Mouse (Mus musculus) neural tube, embryonic 13.5 days (tissue): ENCODE measurements at regions not wholly inside any gene's neighbourhood (a gene's known extent, or its start where the extent isn't known, plus 50 kb on each side); places are given as distances from the start of the nearest gene placed in this dataset.
"Not testable (repeated sequence)": the region's sequence is repeated elsewhere in the genome, so short reads cannot be mapped to it uniquely, and the experiment has no call there.

Source experiments
- ATAC-seq: fragments of 200-750 bp; cut with Nextera tagmentation; 2 replicates; pipeline ENCODE4 v1.8.0; 2017; ENCODE audit warnings: low read depth, mild to moderate bottlenecking, moderate TSS enrichment, moderate library complexity
- H3K27ac ChIP-seq: fragments of 300-500 bp; sonication (generic); replicated peaks from 2 replicates; pipeline ENCODE4 v1.5.1; 2015; ENCODE audit warnings: moderate library complexity, mild to moderate bottlenecking, inconsistent platforms
- H3K27me3 ChIP-seq: fragments of 300-500 bp; sonication (generic); 2 replicates; pipeline ENCODE4 v1.6.1; 2015; ENCODE audit warnings: mild to moderate bottlenecking, inconsistent platforms
- H3K36me3 ChIP-seq: fragments of 300-500 bp; sonication (generic); 2 replicates; pipeline ENCODE4 v1.6.1; 2015; ENCODE audit warnings: mild to moderate bottlenecking, inconsistent platforms
- H3K4me1 ChIP-seq: fragments of 300-500 bp; sonication (generic); replicated peaks from 2 replicates; pipeline ENCODE4 v1.6.1; 2015; ENCODE audit warnings: inconsistent platforms
- H3K4me2 ChIP-seq: fragments of 300-500 bp; sonication (generic); 2 replicates; pipeline ENCODE4 v1.6.1; 2015; ENCODE audit warnings: inconsistent platforms, mild to moderate bottlenecking, moderate library complexity
- H3K4me3 ChIP-seq: fragments of 300-500 bp; sonication (generic); 2 replicates; pipeline ENCODE4 v1.5.1; 2015; ENCODE audit warnings: mild to moderate bottlenecking, inconsistent platforms
- H3K9ac ChIP-seq: fragments of 300-500 bp; sonication (generic); 2 replicates; pipeline ENCODE4 v1.6.1; 2015; ENCODE audit warnings: moderate library complexity, mild to moderate bottlenecking, inconsistent platforms
- H3K9me3 ChIP-seq: fragments of 300-500 bp; sonication (generic); 2 replicates; pipeline ENCODE4 v1.6.1; 2016; ENCODE audit warnings: inconsistent platforms
- WGBS: fragments of 180-500 bp; shearing (Covaris S2); methylation state at CpG from one replicate; pipeline ENCODE4 v1.1.7; 2015; 5-methylcytosine and 5-hydroxymethylcytosine counted together

DNA sequence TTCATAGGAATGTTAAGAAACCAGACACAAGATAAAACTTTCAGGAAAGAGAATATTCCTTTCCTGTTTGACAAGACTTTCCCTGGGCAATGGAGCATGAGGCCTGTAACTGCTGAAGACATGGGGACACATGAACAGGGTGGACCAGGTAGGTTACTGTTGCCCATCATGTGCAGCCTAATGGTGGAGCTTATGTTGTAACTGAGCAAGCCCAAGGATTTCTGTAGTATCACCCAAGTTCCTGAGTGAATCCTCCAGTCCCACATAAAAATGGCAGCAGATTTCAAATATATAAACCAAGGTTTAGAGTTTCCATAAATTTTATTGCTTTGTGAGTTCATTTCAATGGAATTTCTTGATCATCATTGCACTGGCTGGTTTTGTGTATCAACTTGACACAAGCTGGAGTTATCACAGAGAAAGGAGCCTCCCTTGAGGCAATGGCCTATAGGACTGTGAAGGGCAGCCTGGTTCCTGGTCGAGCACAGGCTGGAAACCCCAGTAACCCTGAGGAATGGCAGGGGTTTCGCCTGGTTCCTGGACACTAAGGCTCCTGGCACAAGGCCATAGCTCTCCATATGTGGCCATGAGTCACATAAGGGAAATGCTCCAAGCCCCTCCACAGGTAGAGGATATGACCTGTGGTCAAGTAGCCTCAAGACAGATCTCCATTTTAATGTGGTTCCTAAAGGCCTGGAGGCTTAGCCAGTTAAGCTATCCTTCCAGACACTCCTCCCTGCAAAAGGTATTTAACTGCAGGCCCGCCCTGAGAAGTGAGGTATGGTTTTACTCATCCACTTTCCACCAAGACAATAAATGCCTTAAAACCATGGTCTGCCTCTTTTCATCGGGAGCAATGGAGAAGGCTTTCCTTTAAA lies 92.9 kb upstream of the Pfn2 start:
- H3K36me3 ChIP-seq: no peaks in the 10 kb centered on the region
- 74% methylated on average over 4 of the region's 4 CpGs for WGBS

DNA sequence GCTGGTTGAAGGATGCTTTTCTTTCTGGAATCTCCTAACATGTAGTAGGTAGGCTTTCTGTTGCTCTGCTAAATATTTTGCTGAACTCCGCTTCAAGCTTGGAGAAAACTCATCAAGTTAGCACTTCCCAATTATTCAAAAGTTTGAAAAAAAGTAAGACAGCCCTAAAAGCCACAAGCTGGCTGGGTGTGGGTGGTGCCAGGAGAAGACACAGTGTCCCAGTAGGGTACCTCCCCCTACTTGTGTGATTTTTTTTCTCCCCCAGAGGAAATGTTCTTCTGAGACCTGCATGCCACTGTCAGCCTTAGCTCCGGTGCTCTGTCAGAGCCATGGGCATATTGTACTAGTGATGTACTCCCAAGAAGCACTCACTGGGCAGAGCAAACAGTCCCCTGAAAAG lies 96.8 kb upstream of the Pfn2 start:
- no peak overlapping the region for H3K27ac ChIP-seq
- 78% methylated on average over 2 of the region's 2 CpGs for WGBS
- no peak overlapping the region for H3K9ac ChIP-seq
- no peak for ATAC-seq
- H3K36me3 ChIP-seq: no peaks in the 10 kb centered on the region
- no peak overlapping the region for H3K4me3 ChIP-seq
- no peaks in the 10 kb centered on the region for H3K4me1 ChIP-seq
- H3K27me3 ChIP-seq: no peaks in the 10 kb centered on the region
- H3K9me3 ChIP-seq: no peaks in the 10 kb centered on the region
- no peak overlapping the region for H3K4me2 ChIP-seq

More for the DNA sequence above, 92.9 kb upstream of the Pfn2 start:
- no peaks in the 10 kb centered on the region for H3K4me1 ChIP-seq
- no peak overlapping the region for H3K4me2 ChIP-seq
- no peak for ATAC-seq
- H3K27me3 ChIP-seq: no peaks in the 10 kb centered on the region
- no peak overlapping the region for H3K4me3 ChIP-seq
- no peak overlapping the region for H3K9ac ChIP-seq
- H3K27ac ChIP-seq: no peak overlapping the region
- H3K9me3 ChIP-seq: no peaks in the 10 kb centered on the region

DNA sequence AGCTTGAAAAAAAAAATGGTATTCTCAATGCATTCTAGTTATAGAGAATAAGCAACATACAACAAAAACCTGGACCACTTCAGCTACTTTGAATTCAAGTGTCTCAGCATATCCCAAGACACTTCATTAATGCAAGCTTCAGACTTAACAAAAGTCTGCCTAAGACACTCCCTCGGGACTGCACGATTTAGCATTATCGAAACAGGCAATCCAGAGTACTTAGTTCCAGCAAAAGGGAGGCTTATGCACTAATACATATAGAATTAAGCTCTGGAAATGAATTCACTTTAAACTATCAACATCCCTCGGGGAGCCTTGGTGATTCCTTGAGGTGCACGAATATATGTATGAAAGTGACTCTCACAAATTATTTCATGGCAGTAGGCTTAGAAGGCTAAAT lies 97.9 kb upstream of the Pfn2 start:
- Histone ChIP-seq H3K36me3 (no peaks in the 10 kb centered on the region), H3K4me3 (no peak overlapping the region)

DNA sequence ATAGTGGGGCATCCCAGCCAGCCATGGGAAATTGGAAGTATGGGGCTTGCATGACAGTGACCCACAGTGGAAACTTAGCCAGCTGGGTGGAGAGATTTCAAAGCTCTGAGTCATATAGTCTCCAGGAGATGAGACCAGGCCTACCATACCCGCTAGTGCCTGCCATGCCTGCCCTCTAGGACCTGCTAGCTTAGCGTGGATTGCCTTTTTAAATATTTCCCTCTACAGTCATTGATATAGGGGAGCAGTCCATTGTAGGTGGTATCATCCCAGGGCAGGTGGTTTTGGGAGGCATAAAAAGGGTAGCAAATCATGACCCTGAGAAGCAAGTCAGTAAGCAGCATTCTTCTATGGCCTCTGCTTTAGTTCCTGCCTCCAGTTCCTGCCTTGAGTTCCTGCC lies 99.5 kb upstream of the Pfn2 start:
- no peaks in the 10 kb centered on the region for H3K9me3 ChIP-seq
- no peak for ATAC-seq
- no peaks in the 10 kb centered on the region for H3K36me3 ChIP-seq
- no peak overlapping the region for H3K4me3 ChIP-seq
- H3K9ac ChIP-seq: no peak overlapping the region
- no peak overlapping the region for H3K4me2 ChIP-seq
- WGBS: 79% methylated on average over 2 of the region's 2 CpGs
- H3K4me1 ChIP-seq: 0 out of 2 replicates have a peak, but pooled peaks cover 3% of the 10 kb centered on the region
- no peaks in the 10 kb centered on the region for H3K27me3 ChIP-seq
- H3K27ac ChIP-seq: no peak overlapping the region

More for the DNA sequence above, 97.9 kb upstream of the Pfn2 start:
- Histone ChIP-seq H3K27me3 (no peaks in the 10 kb centered on the region), H3K27ac (no peak overlapping the region), H3K4me2 (no peak overlapping the region), H3K9me3 (no peaks in the 10 kb centered on the region), H3K4me1 (no peaks in the 10 kb centered on the region), H3K9ac (no peak overlapping the region)
- 89% methylated on average over 5 of the region's 5 CpGs for WGBS
- no peak for ATAC-seq

DNA sequence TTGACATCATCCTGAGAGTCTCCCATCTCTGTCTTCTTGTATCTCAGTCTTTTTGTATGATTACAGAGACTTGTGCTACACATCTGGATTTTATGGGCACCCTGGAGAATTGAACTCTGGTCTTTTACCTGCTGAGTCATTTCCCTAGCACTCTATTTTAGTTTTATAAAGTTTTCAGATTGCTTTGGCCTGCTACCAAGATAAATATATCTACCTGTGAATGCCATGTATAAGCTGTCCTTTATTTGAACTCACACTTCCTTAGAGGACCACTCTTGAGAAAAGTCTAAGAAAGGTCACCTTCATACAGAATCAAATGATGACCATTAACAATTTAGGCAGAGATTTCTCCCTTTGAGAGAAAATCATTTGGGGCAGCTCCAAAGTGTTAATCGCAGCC lies 100.8 kb upstream of the Pfn2 start:
- Histone ChIP-seq H3K27ac (no peak overlapping the region), H3K4me3 (no peak overlapping the region), H3K9me3 (no peaks in the 10 kb centered on the region), H3K27me3 (no peaks in the 10 kb centered on the region), H3K36me3 (no peaks in the 10 kb centered on the region), H3K9ac (no peak overlapping the region), H3K4me1 (0 out of 2 replicates have a peak, but pooled peaks cover 3% of the 10 kb centered on the region), H3K4me2 (no peak overlapping the region)
- no peak for ATAC-seq
- 94% methylated on average over 1 of the region's 1 CpGs for WGBS

DNA sequence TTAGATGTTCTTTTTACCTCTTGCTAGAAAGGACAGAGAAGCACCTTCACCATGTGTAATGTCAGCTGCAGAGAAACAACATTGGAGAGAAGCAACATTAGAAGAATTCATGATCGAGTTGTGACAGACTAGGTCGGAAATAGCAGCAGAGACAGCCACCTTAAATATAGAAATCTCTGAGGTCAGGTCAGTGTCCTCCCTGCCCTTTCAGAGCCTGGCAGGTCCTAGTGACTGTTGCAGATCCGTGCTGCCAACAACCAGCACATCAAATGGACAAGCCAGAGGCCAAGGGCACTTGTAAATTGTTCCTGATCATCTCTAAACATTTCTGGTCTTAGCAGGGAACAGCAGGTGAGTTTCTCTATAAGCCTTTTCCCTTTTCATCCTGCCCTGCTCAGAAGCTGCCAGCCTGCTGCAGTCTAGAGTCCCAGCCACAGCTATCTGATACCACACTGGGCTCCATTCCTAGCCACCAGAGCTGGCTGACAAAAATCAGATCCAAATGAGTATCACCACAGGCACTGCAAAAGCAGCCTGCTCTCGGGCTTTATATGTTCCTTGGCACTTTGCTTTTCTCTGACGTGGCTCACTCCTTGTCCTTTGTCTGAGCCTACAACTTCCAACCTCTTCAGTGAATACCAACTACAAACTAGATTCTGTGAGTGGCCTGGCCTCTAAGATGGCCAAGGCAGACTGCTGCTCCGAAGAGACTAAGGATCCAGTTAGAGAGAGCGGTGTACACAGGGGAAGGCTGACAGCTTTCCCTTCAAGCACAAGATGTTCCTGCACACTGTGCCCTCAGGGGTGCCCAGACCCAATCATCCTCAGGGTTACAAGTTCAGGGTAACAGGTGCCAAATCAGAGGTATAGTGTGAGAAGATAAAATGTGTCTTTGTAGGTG lies 102.8 kb upstream of the Pfn2 start:
- H3K27me3 ChIP-seq: no peaks in the 10 kb centered on the region
- no peaks in the 10 kb centered on the region for H3K9me3 ChIP-seq
- H3K4me1 ChIP-seq: 0 out of 2 replicates have a peak, but pooled peaks cover 3% of the 10 kb centered on the region
- ATAC-seq: no peak
- no peaks in the 10 kb centered on the region for H3K36me3 ChIP-seq
- no peak overlapping the region for H3K4me3 ChIP-seq
- no peak overlapping the region for H3K4me2 ChIP-seq
- no peak overlapping the region for H3K27ac ChIP-seq
- H3K9ac ChIP-seq: no peak overlapping the region
- 63% methylated on average over 7 of the region's 7 CpGs for WGBS

DNA sequence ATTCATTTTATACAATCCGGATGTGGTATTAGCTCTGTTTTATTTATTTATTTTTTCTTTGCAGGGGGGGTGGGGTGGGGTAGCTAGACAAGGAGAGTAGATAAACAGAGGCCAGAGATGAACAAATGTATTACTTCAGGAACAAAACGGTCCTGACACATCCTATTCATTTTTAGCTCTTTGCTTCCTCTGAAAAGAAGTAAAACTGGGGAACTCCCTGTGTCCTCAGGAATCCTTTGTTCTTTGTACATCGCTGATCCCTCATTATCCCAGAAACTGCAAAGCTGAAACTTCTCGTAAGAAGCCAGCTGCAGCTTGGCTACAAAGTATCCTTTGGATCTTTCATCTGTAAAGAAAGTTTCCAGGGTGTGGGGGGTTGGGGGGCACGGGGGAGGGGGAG lies 103.6 kb upstream of the Pfn2 start:
- H3K4me1 ChIP-seq: 0 out of 2 replicates have a peak, but pooled peaks cover 3% of the 10 kb centered on the region
- H3K36me3 ChIP-seq: no peaks in the 10 kb centered on the region
- H3K4me2 ChIP-seq: no peak overlapping the region
- H3K27ac ChIP-seq: no peak overlapping the region
- no peak for ATAC-seq
- H3K4me3 ChIP-seq: no peak overlapping the region
- 20% methylated on average over 5 of the region's 5 CpGs for WGBS
- no peak overlapping the region for H3K9ac ChIP-seq
- H3K27me3 ChIP-seq: no peaks in the 10 kb centered on the region
- H3K9me3 ChIP-seq: no peaks in the 10 kb centered on the region

DNA sequence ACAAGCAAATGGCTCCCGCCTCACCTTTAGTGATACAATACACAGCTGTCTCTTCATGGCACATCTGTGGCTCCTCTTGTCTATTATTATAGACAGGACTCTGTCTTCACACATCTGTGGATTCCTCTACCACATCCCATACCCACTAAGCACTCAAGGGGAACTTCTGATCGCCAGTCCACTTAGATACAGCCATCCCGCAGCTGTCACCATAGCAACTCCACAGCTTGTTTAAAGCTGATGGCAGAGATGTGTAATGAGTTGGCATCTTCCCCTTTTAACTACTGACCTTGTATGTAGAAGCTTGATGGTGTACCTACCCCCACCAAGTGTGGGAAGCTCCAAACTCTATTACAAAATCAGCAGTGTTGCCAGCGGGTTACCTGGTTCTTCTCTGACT lies 109.5 kb upstream of the Pfn2 start:
- Histone ChIP-seq H3K27me3 (no peaks in the 10 kb centered on the region), H3K9me3 (no peaks in the 10 kb centered on the region), H3K9ac (no peak overlapping the region), H3K4me2 (no peak overlapping the region), H3K4me3 (no peak overlapping the region), H3K36me3 (no peaks in the 10 kb centered on the region), H3K27ac (no peak overlapping the region), H3K4me1 (no peaks in the 10 kb centered on the region)
- WGBS: 85% methylated on average over 4 of the region's 4 CpGs
- no peak for ATAC-seq

DNA sequence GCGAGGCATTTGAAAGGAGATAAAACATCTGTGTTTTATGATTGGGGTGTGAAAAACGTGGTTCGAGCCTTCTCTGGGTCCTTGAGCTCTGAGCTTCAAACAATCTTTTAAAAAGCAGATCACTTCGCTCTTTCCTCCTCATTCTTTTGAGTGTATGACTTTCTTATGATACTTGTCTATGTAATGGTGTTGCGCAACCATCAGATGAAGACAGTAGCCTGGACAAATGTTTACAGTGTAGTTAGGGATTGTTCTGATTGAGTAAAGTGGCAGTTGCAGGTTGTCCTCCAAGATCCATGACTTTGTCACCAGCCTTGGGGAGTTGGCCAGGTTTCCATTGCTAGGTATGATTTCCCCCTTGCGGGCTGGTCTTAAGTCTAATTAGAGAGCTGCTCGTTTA lies 116.1 kb upstream of the Pfn2 start:
- H3K36me3 ChIP-seq: no peaks in the 10 kb centered on the region
- no peak overlapping the region for H3K4me2 ChIP-seq
- H3K27me3 ChIP-seq: no peaks in the 10 kb centered on the region
- H3K4me3 ChIP-seq: no peak overlapping the region
- H3K9ac ChIP-seq: no peak overlapping the region
- no peak for ATAC-seq
- no peaks in the 10 kb centered on the region for H3K9me3 ChIP-seq
- 89% methylated on average over 7 of the region's 7 CpGs for WGBS
- H3K27ac ChIP-seq: no peak overlapping the region
- no peaks in the 10 kb centered on the region for H3K4me1 ChIP-seq

DNA sequence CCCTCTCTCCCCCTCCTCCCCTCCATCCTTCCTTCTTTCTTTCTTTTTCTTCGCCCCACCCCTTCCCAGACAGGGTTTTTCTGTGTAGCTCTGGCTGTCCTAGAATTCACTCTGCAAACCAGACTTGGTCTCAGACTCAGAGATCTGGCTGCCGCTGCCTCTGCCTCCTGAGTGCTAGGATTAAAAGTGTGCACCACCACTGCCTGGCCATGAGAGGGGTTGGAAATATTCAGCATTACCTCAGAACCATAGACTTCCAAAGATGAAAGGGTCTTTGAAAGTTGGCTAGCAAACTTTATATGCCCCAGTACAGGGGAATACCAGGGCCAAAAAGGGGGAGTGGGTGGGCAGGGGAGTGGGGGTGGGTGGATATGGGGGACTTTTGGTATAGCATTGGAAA lies 122.7 kb upstream of the Pfn2 start:
- H3K4me3 ChIP-seq, H3K4me1 ChIP-seq, H3K36me3 ChIP-seq, H3K27me3 ChIP-seq, H3K27ac ChIP-seq, H3K9me3 ChIP-seq, H3K9ac ChIP-seq, ATAC-seq, H3K4me2 ChIP-seq: not testable (repeated sequence)
- 87% methylated on average over 2 of the region's 2 CpGs for whole genome bisulfite sequencing

DNA sequence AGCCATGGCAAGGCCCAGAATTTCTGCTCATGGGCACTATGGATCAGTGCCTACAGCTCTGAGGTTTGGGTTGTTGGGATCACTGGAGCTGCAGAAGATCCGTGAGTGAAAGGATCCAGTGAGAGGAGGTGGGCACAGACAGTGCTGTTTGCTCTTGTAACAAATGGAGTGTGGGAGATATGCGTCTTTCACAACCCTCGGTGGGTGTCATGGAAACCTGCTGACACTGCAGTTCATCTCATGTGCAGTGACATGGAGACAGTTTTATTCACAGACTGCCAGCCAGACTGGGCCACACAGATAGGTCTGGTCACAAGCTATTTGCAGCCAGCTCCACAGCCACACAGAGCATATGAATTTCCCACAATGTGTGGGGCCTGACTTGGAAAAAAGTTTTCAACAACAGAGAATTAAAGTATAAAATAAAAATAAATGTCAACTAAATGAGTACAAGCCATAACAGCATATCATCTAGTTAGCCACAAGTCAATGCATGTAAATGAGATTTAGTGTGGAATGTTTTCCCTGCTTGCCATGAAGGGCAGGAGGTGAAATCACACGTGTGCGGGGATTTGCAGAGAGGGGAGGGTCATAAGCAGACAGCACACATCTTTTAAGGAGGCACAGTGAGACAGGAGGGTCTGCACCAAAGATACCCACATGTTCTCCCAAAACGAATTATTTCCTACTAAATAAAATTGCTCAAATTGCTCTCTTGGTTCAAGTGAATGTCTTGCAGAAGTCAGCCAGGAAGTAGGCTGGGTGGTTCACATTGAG lies 124.8 kb upstream of the Pfn2 start:
- no peak overlapping the region for H3K27ac ChIP-seq
- WGBS: 22% methylated on average over 6 of the region's 6 CpGs
- H3K27me3 ChIP-seq: no peaks in the 10 kb centered on the region
- H3K9ac ChIP-seq: no peak overlapping the region
- no peaks in the 10 kb centered on the region for H3K9me3 ChIP-seq
- peak; percentile 82 for ATAC-seq
- H3K36me3 ChIP-seq: no peaks in the 10 kb centered on the region
- no peak overlapping the region for H3K4me3 ChIP-seq
- no peak overlapping the region for H3K4me2 ChIP-seq
- peaks cover 7% of the 10 kb centered on the region for H3K4me1 ChIP-seq

DNA sequence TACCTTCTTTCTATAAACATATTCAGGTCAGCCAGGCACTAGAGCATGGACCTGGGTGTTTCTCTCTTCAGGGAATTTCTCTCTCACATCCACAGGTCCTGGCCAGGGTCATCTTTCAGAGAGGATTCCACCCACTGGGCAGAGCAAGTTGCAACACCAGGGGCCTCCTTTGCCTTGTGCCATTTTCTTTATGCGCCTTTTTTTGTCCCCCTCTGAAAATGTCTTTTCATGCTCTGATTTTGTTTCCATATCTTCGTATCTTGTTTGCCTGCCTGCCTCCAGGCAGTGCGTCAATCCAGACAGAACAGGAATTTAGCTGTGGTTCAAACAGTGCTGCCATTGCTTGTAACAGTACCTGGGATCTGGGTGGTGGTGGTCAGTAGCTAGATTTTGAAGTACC lies 125.7 kb upstream of the Pfn2 start:
- no peak overlapping the region for H3K4me2 ChIP-seq
- H3K36me3 ChIP-seq: no peaks in the 10 kb centered on the region
- H3K27me3 ChIP-seq: no peaks in the 10 kb centered on the region
- H3K4me1 ChIP-seq: peaks cover 7% of the 10 kb centered on the region
- H3K27ac ChIP-seq: no peak overlapping the region
- H3K4me3 ChIP-seq: no peak overlapping the region
- 75% methylated on average over 3 of the region's 3 CpGs for WGBS
- no peak for ATAC-seq
- no peak overlapping the region for H3K9ac ChIP-seq
- no peaks in the 10 kb centered on the region for H3K9me3 ChIP-seq
